Mouse (Mus musculus) right cerebral cortex, adult 18-20 months (tissue): ENCODE measurements around the gene Msl3l2.

Source experiments
- DNase-seq: peaks from one replicate; pipeline ENCODE4 v3.0.0; 2022; ENCODE audit warnings: mixed read lengths

Msl3l2 gene

GRCm38 (mm10) chr10:56106333-56106995 lies at the start of gene Msl3l2:
Gene Msl3l2 (plus strand): TSS chr10:56106917.
- peak; percentile 95 for DNase-seq

- peak; percentile 18 for DNase-seq
These were observed 47.7 kb upstream of the Msl3l2 start for GRCm38 (mm10) chr10:56058979-56059422.

- DNase-seq, result no peak
These were observed 45.4 kb upstream of the Msl3l2 start for GRCm38 (mm10) chr10:56061238-56061830.

GRCm38 (mm10) chr10:56062746-56063145 lies 44.0 kb upstream of the Msl3l2 start:
- DNase-seq, result peak; percentile 64

GRCm38 (mm10) chr10:56089714-56090113 lies 17.0 kb upstream of the Msl3l2 start:
- no peak for DNase-seq

GRCm38 (mm10) chr10:56094586-56094985 lies 12.1 kb upstream of the Msl3l2 start:
- DNase-seq, result no peak

GRCm38 (mm10) chr10:56096757-56097156 lies 10.0 kb upstream of the Msl3l2 start:
- no peak for DNase-seq

- no peak for DNase-seq
These were observed 7.6 kb upstream of the Msl3l2 start for GRCm38 (mm10) chr10:56099126-56099525.

GRCm38 (mm10) chr10:56099641-56100310 lies 6.9 kb upstream of the Msl3l2 start:
- DNase-seq, result no peak

- no peak for DNase-seq
These were observed 248 bp downstream of the Msl3l2 start for GRCm38 (mm10) chr10:56106996-56107334.

- DNase-seq, result peak; percentile 83
These were observed 8.4 kb downstream of the Msl3l2 start for GRCm38 (mm10) chr10:56114951-56115635.

- peak; percentile 49 for DNase-seq
These were observed 9.0 kb downstream of the Msl3l2 start for GRCm38 (mm10) chr10:56115636-56116180.

GRCm38 (mm10) chr10:56126972-56127371 lies 20.3 kb downstream of the Msl3l2 start:
- no peak for DNase-seq

- no peak for DNase-seq
These were observed 22.9 kb downstream of the Msl3l2 start for GRCm38 (mm10) chr10:56129642-56130041.

- no peak for DNase-seq
These were observed 30.5 kb downstream of the Msl3l2 start for GRCm38 (mm10) chr10:56137191-56137590.

GRCm38 (mm10) chr10:56148920-56149319 lies 42.2 kb downstream of the Msl3l2 start:
- no peak for DNase-seq

GRCm38 (mm10) chr10:56156956-56157355 lies 50.2 kb downstream of the Msl3l2 start:
- DNase-seq, result no peak

- no peak for DNase-seq
These were observed 51.5 kb downstream of the Msl3l2 start for GRCm38 (mm10) chr10:56158207-56158606.

GRCm38 (mm10) chr10:56158748-56159147 lies 52.0 kb downstream of the Msl3l2 start:
- no peak for DNase-seq

GRCm38 (mm10) chr10:56164411-56164810 lies 57.7 kb downstream of the Msl3l2 start:
- no peak for DNase-seq

GRCm38 (mm10) chr10:56165758-56166157 lies 59.0 kb downstream of the Msl3l2 start:
- DNase-seq, result peak; percentile 70
